Mouse (Mus musculus): ENCODE results near the gene Myocos. TPM values are rescaled to one million over a fixed set of nuclear protein-coding genes. Genes with fewer than 3 reads are reported as not detected.
"Not testable (repeated sequence)": the region's sequence is repeated elsewhere in the genome, so short reads cannot be mapped to it uniquely, and the experiment has no call there.

The Myocos gene
- polyA plus RNA-seq, 1 experiment from 2014 or later: not detected

- 0 out of 2 replicates have a peak, but pooled peaks cover 1% of the 10 kb centered on the region for H3K9me3 ChIP-seq (ENCODE audit: low read length)
- ATAC-seq: no peak
- WGBS: 71% methylated on average over 10 of the region's 10 CpGs
Measured at GRCm38 (mm10) chr1:162639051-162639750, 18.8 kb downstream of the Myocos start, which contains the start of gene Myoc. Gene Myoc, plus strand, starts transcription at chr1:162639155.

GRCm38 (mm10) chr1:162638535-162638934 lies 19.5 kb downstream of the Myocos start:
- DNase-seq (ENCODE audit: low spot score): no peak
- ATAC-seq: no peak
- H3K4me1 ChIP-seq (ENCODE audit: insufficient read depth, low read depth, low read length): no peaks in the 10 kb centered on the region
- H3K9me3 ChIP-seq (ENCODE audit: low read length): 0 out of 2 replicates have a peak, but pooled peaks cover 3% of the 10 kb centered on the region
- no peak for TF ChIP-seq CTCF (IDR thresholded peaks at IDR 0.05)
- no peak for TF ChIP-seq EP300 (IDR thresholded peaks at IDR 0.05)
- WGBS: 82% methylated on average over 4 of the region's 4 CpGs
- H3K27me3 ChIP-seq (replicated peaks; ENCODE audit: insufficient read depth, low read length): no peaks in the 10 kb centered on the region
- no peak overlapping the region for H3K9ac ChIP-seq (replicated peaks; ENCODE audit: low read depth)
- no peaks in the 10 kb centered on the region for H3K36me3 ChIP-seq (ENCODE audit: insufficient read depth, low read length)
- no peak overlapping the region for H3K27ac ChIP-seq (ENCODE audit: low read length)
- H3K4me2 ChIP-seq (replicated peaks; ENCODE audit: low read depth, low read length): no peak overlapping the region
- H3K4me3 ChIP-seq (ENCODE audit: low read depth, low read length): no peak overlapping the region

More at GRCm38 (mm10) chr1:162639051-162639750, 18.8 kb downstream of the Myocos start, which contains the start of gene Myoc:
- TF ChIP-seq CTCF (IDR thresholded peaks at IDR 0.05): no peak
- TF ChIP-seq EP300 (IDR thresholded peaks at IDR 0.05): no peak
- no peak within 1 kb of the TSS for H3K4me3 ChIP-seq (ENCODE audit: low read depth, low read length)
- no peak for DNase-seq (ENCODE audit: low spot score)
- H3K27me3 ChIP-seq (replicated peaks; ENCODE audit: insufficient read depth, low read length): no peaks in the 10 kb centered on the region
- H3K36me3 ChIP-seq (ENCODE audit: insufficient read depth, low read length): no peaks in the 10 kb centered on the region
- H3K9ac ChIP-seq (replicated peaks; ENCODE audit: low read depth): no peak within 1 kb of the TSS
- no peak within 1 kb of the TSS for H3K4me2 ChIP-seq (replicated peaks; ENCODE audit: low read depth, low read length)
- H3K4me1 ChIP-seq (ENCODE audit: insufficient read depth, low read depth, low read length): no peaks in the 10 kb centered on the region
- H3K27ac ChIP-seq (ENCODE audit: low read length): no peak within 1 kb of the TSS

GRCm38 (mm10) chr1:162636516-162636915 lies 21.5 kb downstream of the Myocos start:
- H3K36me3 ChIP-seq (ENCODE audit: insufficient read depth, low read length): no peaks in the 10 kb centered on the region
- H3K27me3 ChIP-seq (replicated peaks; ENCODE audit: insufficient read depth, low read length): no peaks in the 10 kb centered on the region
- no peak overlapping the region for H3K4me3 ChIP-seq (ENCODE audit: low read depth, low read length)
- no peak overlapping the region for H3K27ac ChIP-seq (ENCODE audit: low read length)
- no peak overlapping the region for H3K9ac ChIP-seq (replicated peaks; ENCODE audit: low read depth)
- TF ChIP-seq CTCF (IDR thresholded peaks at IDR 0.05) (no peak), EP300 (IDR thresholded peaks at IDR 0.05) (no peak)
- ATAC-seq (no peak), DNase-seq (ENCODE audit: low spot score) (no peak)
- H3K4me2 ChIP-seq (replicated peaks; ENCODE audit: low read depth, low read length): no peak overlapping the region
- 0 out of 2 replicates have a peak, but pooled peaks cover 3% of the 10 kb centered on the region for H3K9me3 ChIP-seq (ENCODE audit: low read length)
- H3K4me1 ChIP-seq (ENCODE audit: insufficient read depth, low read depth, low read length): no peaks in the 10 kb centered on the region
- WGBS: 66% methylated on average over 3 of the region's 3 CpGs

GRCm38 (mm10) chr1:162635291-162635931 lies 22.6 kb downstream of the Myocos start:
- DNase-seq (ENCODE audit: low spot score); H3K4me3 ChIP-seq (ENCODE audit: low read depth, low read length); H3K9me3 ChIP-seq (ENCODE audit: low read length); ATAC-seq; H3K36me3 ChIP-seq (ENCODE audit: insufficient read depth, low read length); H3K27me3 ChIP-seq (replicated peaks; ENCODE audit: insufficient read depth, low read length); H3K4me1 ChIP-seq (ENCODE audit: insufficient read depth, low read depth, low read length); H3K27ac ChIP-seq (ENCODE audit: low read length); H3K4me2 ChIP-seq (replicated peaks; ENCODE audit: low read depth, low read length); H3K9ac ChIP-seq (replicated peaks; ENCODE audit: low read depth): not testable (repeated sequence)
- WGBS: 37% methylated on average over 1 of the region's 1 CpGs

GRCm38 (mm10) chr1:162628326-162628725 lies 29.7 kb downstream of the Myocos start:
- DNase-seq (ENCODE audit: low spot score); H3K4me3 ChIP-seq (ENCODE audit: low read depth, low read length); H3K4me1 ChIP-seq (ENCODE audit: insufficient read depth, low read depth, low read length); H3K4me2 ChIP-seq (replicated peaks; ENCODE audit: low read depth, low read length); H3K9ac ChIP-seq (replicated peaks; ENCODE audit: low read depth); H3K9me3 ChIP-seq (ENCODE audit: low read length); H3K27me3 ChIP-seq (replicated peaks; ENCODE audit: insufficient read depth, low read length); H3K27ac ChIP-seq (ENCODE audit: low read length); ATAC-seq; H3K36me3 ChIP-seq (ENCODE audit: insufficient read depth, low read length): not testable (repeated sequence)
- 93% methylated on average over 15 of the region's 15 CpGs for WGBS

GRCm38 (mm10) chr1:162627821-162628220 lies 30.2 kb downstream of the Myocos start:
- not testable (repeated sequence) for H3K4me2 ChIP-seq (replicated peaks; ENCODE audit: low read depth, low read length); H3K9ac ChIP-seq (replicated peaks; ENCODE audit: low read depth); ATAC-seq; DNase-seq (ENCODE audit: low spot score); H3K4me3 ChIP-seq (ENCODE audit: low read depth, low read length); H3K36me3 ChIP-seq (ENCODE audit: insufficient read depth, low read length); H3K27me3 ChIP-seq (replicated peaks; ENCODE audit: insufficient read depth, low read length); H3K4me1 ChIP-seq (ENCODE audit: insufficient read depth, low read depth, low read length); H3K27ac ChIP-seq (ENCODE audit: low read length); H3K9me3 ChIP-seq (ENCODE audit: low read length)
- WGBS: 69% methylated on average over 4 of the region's 4 CpGs
